Mouse (Mus musculus): ENCODE measurements at regions not wholly inside any gene's neighbourhood (a gene's known extent, or its start where the extent isn't known, plus 50 kb on each side); places are given as distances from the start of the nearest gene placed in this dataset.

DNA sequence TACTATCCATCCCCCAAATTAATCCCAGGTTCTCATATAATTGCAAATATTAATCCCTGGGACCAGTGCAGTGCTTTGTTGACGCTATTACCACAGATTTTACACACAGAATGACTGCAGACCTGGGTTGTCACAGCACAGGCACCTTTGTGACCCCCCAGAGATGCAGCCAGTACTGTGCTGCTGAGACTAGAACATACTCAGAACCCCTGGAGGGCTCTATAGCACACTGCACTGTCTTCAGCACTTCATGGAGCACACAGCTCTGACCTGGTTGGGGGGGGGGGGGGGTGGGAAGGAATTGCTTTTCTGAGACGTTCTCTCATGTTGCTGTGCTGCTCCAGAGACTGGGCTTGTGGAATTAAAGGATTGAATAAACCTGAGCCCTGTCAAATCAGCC lies 154.9 kb upstream of the Gm34302 start:
- H3K4me3 ChIP-seq (ENCODE audit: low read length) = no peak overlapping the region
- H3K27ac ChIP-seq (ENCODE audit: low read length) = no peak overlapping the region
- H3K4me2 ChIP-seq (ENCODE audit: low read depth, low read length) = no peak overlapping the region
- H3K36me3 ChIP-seq (ENCODE audit: control insufficient read depth, insufficient read depth, low read length) = no peaks in the 10 kb centered on the region
- 45% methylated on average over 2 of the region's 2 CpGs for WGBS
- H3K27me3 ChIP-seq (replicated peaks; ENCODE audit: control insufficient read depth, insufficient read depth, low read length) = no peaks in the 10 kb centered on the region
- no peak overlapping the region for H3K9ac ChIP-seq (ENCODE audit: low read depth, low read length)
- H3K9me3 ChIP-seq (ENCODE audit: control insufficient read depth, low read length) = no peaks in the 10 kb centered on the region
- no peaks in the 10 kb centered on the region for H3K4me1 ChIP-seq (ENCODE audit: control insufficient read depth, insufficient read depth, low read length)
- ATAC-seq = no peak

DNA sequence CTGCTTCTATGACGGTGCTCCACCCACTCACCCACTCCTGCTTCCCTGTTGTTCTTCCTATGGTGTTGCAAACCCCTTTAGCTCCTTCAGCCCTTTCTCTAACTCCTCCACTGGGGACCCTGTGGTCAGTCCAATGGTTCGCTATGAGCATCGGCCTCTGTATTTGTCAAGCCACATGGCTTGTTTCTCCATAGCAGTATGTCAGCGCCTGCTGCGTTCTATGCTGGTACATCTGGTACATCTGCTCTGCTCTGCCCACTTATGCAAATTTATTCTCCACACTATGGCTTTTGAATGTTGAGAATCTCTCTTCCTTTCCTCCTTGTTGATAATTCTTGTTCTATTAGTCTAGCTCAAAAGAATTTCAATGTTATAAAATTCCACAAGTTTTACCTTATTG lies 154.2 kb upstream of the Gm34302 start:
- no peak overlapping the region for H3K4me2 ChIP-seq (ENCODE audit: low read depth, low read length)
- H3K27ac ChIP-seq (ENCODE audit: low read length) = no peak overlapping the region
- 83% methylated on average over 5 of the region's 5 CpGs for WGBS
- H3K36me3 ChIP-seq (ENCODE audit: control insufficient read depth, insufficient read depth, low read length) = no peaks in the 10 kb centered on the region
- no peaks in the 10 kb centered on the region for H3K4me1 ChIP-seq (ENCODE audit: control insufficient read depth, insufficient read depth, low read length)
- no peaks in the 10 kb centered on the region for H3K9me3 ChIP-seq (ENCODE audit: control insufficient read depth, low read length)
- no peak for ATAC-seq
- no peaks in the 10 kb centered on the region for H3K27me3 ChIP-seq (replicated peaks; ENCODE audit: control insufficient read depth, insufficient read depth, low read length)
- H3K9ac ChIP-seq (ENCODE audit: low read depth, low read length) = no peak overlapping the region
- no peak overlapping the region for H3K4me3 ChIP-seq (ENCODE audit: low read length)

DNA sequence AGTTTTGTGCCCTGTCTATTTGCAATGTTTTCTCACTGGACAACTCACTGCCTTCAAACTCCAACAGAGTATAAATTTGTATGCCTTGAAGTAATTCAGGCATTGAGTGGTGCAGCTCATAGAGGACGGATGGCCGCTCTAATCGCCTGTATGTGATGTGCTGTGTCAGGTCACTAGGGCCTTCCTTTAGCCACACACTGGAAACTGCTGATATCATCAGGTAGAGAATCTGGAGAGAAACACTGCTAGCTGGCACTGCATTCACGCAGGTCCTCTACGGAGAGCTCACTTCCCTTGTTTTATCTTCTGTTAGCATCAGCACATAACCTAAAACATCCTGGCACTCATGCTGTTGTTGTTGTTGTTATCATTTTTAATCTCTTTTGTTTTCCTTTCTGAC lies 144.0 kb upstream of the Gm34302 start:
- H3K27me3 ChIP-seq (replicated peaks; ENCODE audit: control insufficient read depth, insufficient read depth, low read length) = no peaks in the 10 kb centered on the region
- no peak overlapping the region for H3K27ac ChIP-seq (ENCODE audit: low read length)
- 82% methylated on average over 5 of the region's 5 CpGs for WGBS
- H3K36me3 ChIP-seq (ENCODE audit: control insufficient read depth, insufficient read depth, low read length) = no peaks in the 10 kb centered on the region
- H3K4me1 ChIP-seq (ENCODE audit: control insufficient read depth, insufficient read depth, low read length) = no peaks in the 10 kb centered on the region
- H3K4me3 ChIP-seq (ENCODE audit: low read length) = no peak overlapping the region
- H3K4me2 ChIP-seq (ENCODE audit: low read depth, low read length) = no peak overlapping the region
- no peak overlapping the region for H3K9ac ChIP-seq (ENCODE audit: low read depth, low read length)
- no peaks in the 10 kb centered on the region for H3K9me3 ChIP-seq (ENCODE audit: control insufficient read depth, low read length)
- ATAC-seq = no peak

- no peak overlapping the region for H3K4me2 ChIP-seq (ENCODE audit: low read depth, low read length)
- no peak overlapping the region for H3K27ac ChIP-seq (ENCODE audit: low read length)
- no peaks in the 10 kb centered on the region for H3K27me3 ChIP-seq (replicated peaks; ENCODE audit: control insufficient read depth, insufficient read depth, low read length)
- no peak for ATAC-seq
- no peaks in the 10 kb centered on the region for H3K9me3 ChIP-seq (ENCODE audit: control insufficient read depth, low read length)
- no peaks in the 10 kb centered on the region for H3K4me1 ChIP-seq (ENCODE audit: control insufficient read depth, insufficient read depth, low read length)
- H3K4me3 ChIP-seq (ENCODE audit: low read length) = no peak overlapping the region
- no peaks in the 10 kb centered on the region for H3K36me3 ChIP-seq (ENCODE audit: control insufficient read depth, insufficient read depth, low read length)
- H3K9ac ChIP-seq (ENCODE audit: low read depth, low read length) = no peak overlapping the region
- WGBS = 32% methylated on average over 5 of the region's 5 CpGs
Observed at GRCm38 (mm10) chr3:63616127-63616526, 132.4 kb upstream of the Gm34302 start.

DNA sequence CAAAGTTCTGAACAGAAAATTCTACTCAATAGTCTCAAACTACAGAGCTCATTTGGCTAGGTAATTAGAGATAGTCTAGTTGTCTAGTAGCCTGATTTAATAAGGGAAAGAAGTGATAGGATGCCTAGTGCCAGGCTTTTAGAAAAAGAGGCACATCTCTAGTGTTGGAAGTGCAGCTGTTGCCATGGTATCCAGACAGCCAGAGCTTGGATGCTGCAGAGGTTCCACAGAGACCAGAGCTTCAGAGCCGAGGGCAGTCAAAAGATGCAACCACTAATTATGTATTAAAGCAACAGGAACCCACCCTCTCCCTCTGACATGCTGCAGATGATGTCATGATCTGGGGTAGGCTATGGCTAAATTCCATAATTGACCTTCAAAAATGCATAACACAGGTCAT lies 130.0 kb upstream of the Gm34302 start:
- WGBS = 39% methylated on average over 1 of the region's 1 CpGs
- H3K9me3 ChIP-seq (ENCODE audit: control insufficient read depth, low read length) = no peaks in the 10 kb centered on the region
- no peak for ATAC-seq
- no peak overlapping the region for H3K27ac ChIP-seq (ENCODE audit: low read length)
- H3K9ac ChIP-seq (ENCODE audit: low read depth, low read length) = no peak overlapping the region
- H3K27me3 ChIP-seq (replicated peaks; ENCODE audit: control insufficient read depth, insufficient read depth, low read length) = no peaks in the 10 kb centered on the region
- H3K4me3 ChIP-seq (ENCODE audit: low read length) = no peak overlapping the region
- no peaks in the 10 kb centered on the region for H3K36me3 ChIP-seq (ENCODE audit: control insufficient read depth, insufficient read depth, low read length)
- no peaks in the 10 kb centered on the region for H3K4me1 ChIP-seq (ENCODE audit: control insufficient read depth, insufficient read depth, low read length)
- no peak overlapping the region for H3K4me2 ChIP-seq (ENCODE audit: low read depth, low read length)

- no peak for ATAC-seq
- no peak overlapping the region for H3K9ac ChIP-seq (ENCODE audit: low read depth, low read length)
- H3K4me3 ChIP-seq (ENCODE audit: low read length) = no peak overlapping the region
- H3K36me3 ChIP-seq (ENCODE audit: control insufficient read depth, insufficient read depth, low read length) = no peaks in the 10 kb centered on the region
- WGBS = 47% methylated on average over 3 of the region's 3 CpGs
- H3K4me2 ChIP-seq (ENCODE audit: low read depth, low read length) = no peak overlapping the region
- H3K27me3 ChIP-seq (replicated peaks; ENCODE audit: control insufficient read depth, insufficient read depth, low read length) = no peaks in the 10 kb centered on the region
- no peaks in the 10 kb centered on the region for H3K9me3 ChIP-seq (ENCODE audit: control insufficient read depth, low read length)
- H3K27ac ChIP-seq (ENCODE audit: low read length) = no peak overlapping the region
- H3K4me1 ChIP-seq (ENCODE audit: control insufficient read depth, insufficient read depth, low read length) = no peaks in the 10 kb centered on the region
Observed at GRCm38 (mm10) chr3:63612767-63613363, 129.2 kb upstream of the Gm34302 start.

- Histone ChIP-seq H3K4me1 (ENCODE audit: control insufficient read depth, insufficient read depth, low read length) (no peaks in the 10 kb centered on the region), H3K36me3 (ENCODE audit: control insufficient read depth, insufficient read depth, low read length) (no peaks in the 10 kb centered on the region), H3K27ac (ENCODE audit: low read length) (no peak overlapping the region), H3K4me2 (ENCODE audit: low read depth, low read length) (peak overlapping the region; percentile 32; the same call in 1 of the 2 replicates), H3K9me3 (ENCODE audit: control insufficient read depth, low read length) (no peaks in the 10 kb centered on the region), H3K9ac (ENCODE audit: low read depth, low read length) (no peak overlapping the region), H3K27me3 (replicated peaks; ENCODE audit: control insufficient read depth, insufficient read depth, low read length) (no peaks in the 10 kb centered on the region), H3K4me3 (ENCODE audit: low read length) (no peak overlapping the region)
- peak; percentile 86 for ATAC-seq
- 39% methylated on average over 5 of the region's 5 CpGs for WGBS
Observed at GRCm38 (mm10) chr3:63610113-63610919, 126.6 kb upstream of the Gm34302 start.

- no peak overlapping the region for H3K27ac ChIP-seq (ENCODE audit: low read length)
- H3K36me3 ChIP-seq (ENCODE audit: control insufficient read depth, insufficient read depth, low read length) = no peaks in the 10 kb centered on the region
- no peaks in the 10 kb centered on the region for H3K4me1 ChIP-seq (ENCODE audit: control insufficient read depth, insufficient read depth, low read length)
- H3K4me2 ChIP-seq (ENCODE audit: low read depth, low read length) = peak overlapping the region; percentile 32
- peak; percentile 98 for ATAC-seq
- no peaks in the 10 kb centered on the region for H3K27me3 ChIP-seq (replicated peaks; ENCODE audit: control insufficient read depth, insufficient read depth, low read length)
- no peak overlapping the region for H3K9ac ChIP-seq (ENCODE audit: low read depth, low read length)
- H3K4me3 ChIP-seq (ENCODE audit: low read length) = peak overlapping the region; percentile 24
- H3K9me3 ChIP-seq (ENCODE audit: control insufficient read depth, low read length) = no peaks in the 10 kb centered on the region
- WGBS = 17% methylated on average over 17 of the region's 17 CpGs
Observed at GRCm38 (mm10) chr3:63609454-63610112, 125.9 kb upstream of the Gm34302 start.

DNA sequence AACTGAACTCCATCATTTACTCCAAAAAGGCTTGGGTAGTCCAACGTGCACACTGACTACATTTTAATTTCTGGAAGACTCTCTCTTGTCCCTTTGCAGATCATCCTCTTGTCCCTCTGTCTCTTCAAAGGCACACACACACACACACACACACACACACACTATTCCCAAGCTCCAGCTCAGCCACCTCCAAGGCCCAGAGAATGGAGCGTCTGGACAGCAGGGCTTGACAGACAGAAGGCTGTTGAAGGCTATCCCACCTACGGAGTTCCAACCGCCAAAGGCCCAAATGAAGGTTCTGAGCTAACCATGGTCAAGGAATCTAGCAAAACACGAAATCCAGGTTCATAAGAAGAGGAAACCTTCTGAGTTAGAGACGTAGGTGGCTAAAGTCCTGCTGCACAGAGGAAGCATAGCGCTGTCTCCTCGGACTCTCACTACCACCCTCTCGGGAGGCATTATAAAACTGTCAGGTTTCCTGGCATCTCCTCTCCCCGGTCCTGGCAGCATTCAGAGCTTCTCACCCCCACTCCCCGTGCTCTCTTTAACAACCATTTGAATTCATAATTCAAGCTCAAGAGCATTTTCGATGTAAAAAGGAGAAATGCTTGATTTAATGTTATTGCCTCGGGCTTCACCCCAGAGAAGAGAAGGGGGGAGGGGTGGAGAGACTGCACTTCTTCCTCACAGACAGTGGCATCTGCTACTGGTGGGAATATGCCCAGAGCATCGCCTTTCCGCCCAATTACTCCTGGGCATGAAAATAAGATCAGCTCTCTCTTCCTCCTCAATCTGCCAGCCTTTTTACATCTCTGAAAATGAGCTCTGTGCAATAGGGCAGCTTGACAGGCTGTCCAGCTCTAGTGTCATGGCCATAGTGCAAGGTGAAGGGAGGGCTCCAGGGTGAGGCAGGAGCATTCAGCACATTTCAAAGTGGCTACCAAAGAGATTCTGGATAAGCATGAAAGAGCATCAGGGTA lies 99.3 kb upstream of the Gm34302 start:
- no peaks in the 10 kb centered on the region for H3K36me3 ChIP-seq (ENCODE audit: control insufficient read depth, insufficient read depth, low read length)
- WGBS = 66% methylated on average over 15 of the region's 15 CpGs
- H3K4me2 ChIP-seq (ENCODE audit: low read depth, low read length) = no peak overlapping the region
- ATAC-seq = no peak
- no peak overlapping the region for H3K4me3 ChIP-seq (ENCODE audit: low read length)
- H3K9ac ChIP-seq (ENCODE audit: low read depth, low read length) = no peak overlapping the region
- H3K9me3 ChIP-seq (ENCODE audit: control insufficient read depth, low read length) = no peaks in the 10 kb centered on the region
- no peak overlapping the region for H3K27ac ChIP-seq (ENCODE audit: low read length)
- H3K4me1 ChIP-seq (ENCODE audit: control insufficient read depth, insufficient read depth, low read length) = no peaks in the 10 kb centered on the region
- no peaks in the 10 kb centered on the region for H3K27me3 ChIP-seq (replicated peaks; ENCODE audit: control insufficient read depth, insufficient read depth, low read length)
